Mouse (Mus musculus) heart, postnatal 0 days (tissue): ENCODE measurements around the gene Spata9. TPM values are rescaled to one million over a fixed set of nuclear protein-coding genes. Genes with fewer than 3 reads are reported as not detected.
A peak's percentile ranks its signal among the peaks of the same experiment; 100 is the strongest.

Experiments
- ATAC-seq: fragments of 200-750 bp; cut with Nextera tagmentation; 2 replicates; pipeline ENCODE4 v1.8.0; 2017; ENCODE audit warnings: low read depth, moderate number of reproducible peaks, moderate library complexity; ENCODE audit not compliant: insufficient read depth
- DNase-seq: peaks from one replicate; pipeline ENCODE4 v3.0.0-alpha.2; 2016; ENCODE audit warnings: low spot score
- H3K27ac ChIP-seq: fragments of 300-500 bp; sonication (generic); 2 replicates; pipeline ENCODE4 v1.5.1; 2014; ENCODE audit warnings: low read depth, mild to moderate bottlenecking
- H3K27me3 ChIP-seq: fragments of 300-500 bp; sonication (generic); 2 replicates; pipeline ENCODE4 v1.6.1; 2014; ENCODE audit warnings: low read length, mixed read lengths; ENCODE audit not compliant: control insufficient read depth, insufficient read depth
- H3K36me3 ChIP-seq: fragments of 300-500 bp; sonication (generic); replicated peaks from 2 replicates; pipeline ENCODE4 v1.6.1; 2014; ENCODE audit warnings: low read length, mixed read lengths; ENCODE audit not compliant: control insufficient read depth, insufficient read depth
- H3K4me1 ChIP-seq: fragments of 300-500 bp; sonication (generic); 2 replicates; pipeline ENCODE4 v1.6.1; 2014; ENCODE audit warnings: antibody characterized with exemption; ENCODE audit not compliant: control insufficient read depth, insufficient read depth
- H3K4me2 ChIP-seq: fragments of 300-500 bp; sonication (generic); 2 replicates; pipeline ENCODE4 v1.6.1; 2014; ENCODE audit warnings: low read depth, mild to moderate bottlenecking, low read length, moderate library complexity
- H3K4me3 ChIP-seq: fragments of 300-500 bp; sonication (generic); 2 replicates; pipeline ENCODE4 v1.5.1; 2014; ENCODE audit warnings: low read depth, low read length
- H3K9ac ChIP-seq: fragments of 300-500 bp; sonication (generic); replicated peaks from 2 replicates; pipeline ENCODE4 v1.6.1; 2014; ENCODE audit warnings: low read depth, low read length, mixed read lengths
- H3K9me3 ChIP-seq: fragments of 300-500 bp; sonication (generic); replicated peaks from 2 replicates; pipeline ENCODE4 v1.6.1; 2016; ENCODE audit warnings: low read length; ENCODE audit not compliant: control insufficient read depth
- CTCF ChIP-seq: IDR thresholded peaks from 2 replicates; pipeline ENCODE4 v1.5.1; 2016; ENCODE audit warnings: antibody characterized with exemption, control low read depth, low read depth
- EP300 ChIP-seq: IDR thresholded peaks from 2 replicates; pipeline ENCODE4 v1.6.1; 2016; ENCODE audit warnings: antibody characterized with exemption, low read depth
- WGBS: fragments of 180-500 bp; shearing (Covaris S2); extraction: QIAGEN DNeasy Blood & Tissue Kit; methylation state at CpG from one replicate; pipeline ENCODE4 v1.1.7; 2014; 5-methylcytosine and 5-hydroxymethylcytosine counted together
- polyA plus RNA-seq: library from polyadenylated mRNA; unstranded; fragments of >200 nt; fragmentation: Nextera tagmentation; extraction: Ambion mirVana; gene quantifications from 2 replicates; pipeline ENCODE4 v1.2.1, GENCODE M21; 2015
- total RNA-seq: library from RNA; depleted of rRNA; stranded (reverse); fragments of >200 nt; gene quantifications from 2 replicates; pipeline ENCODE4 v1.2.3, GENCODE M21; 2014; ENCODE audit warnings: low replicate concordance

Gene Spata9
- total and polyA plus RNA-seq, 2 experiments from 2014 or later, result 0.52 TPM; not detected in 1

DNA sequence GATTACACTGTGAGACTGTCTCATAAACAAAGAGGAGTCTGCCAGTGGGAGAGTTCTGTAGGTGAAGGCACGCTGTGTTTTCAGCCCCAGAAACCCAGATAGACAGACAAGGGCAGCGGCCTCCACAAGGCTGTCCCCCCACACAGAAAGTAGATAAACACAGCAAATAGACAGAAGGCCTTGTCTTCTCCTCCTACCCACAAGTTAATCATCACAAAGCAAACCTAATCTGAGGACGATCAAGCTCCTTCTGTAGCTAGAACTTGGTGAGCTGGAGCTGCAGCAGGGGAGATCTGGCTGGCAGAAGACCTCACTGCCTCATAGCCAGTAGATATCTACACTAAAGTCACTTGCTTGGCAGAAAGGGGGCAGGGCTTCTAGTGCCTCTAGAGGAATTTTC, 36.3 kb downstream of the Spata9 start:
- DNase-seq (no peak), ATAC-seq (no peak)
- H3K9me3 ChIP-seq, result no peaks in the 10 kb centered on the region
- no peaks in the 10 kb centered on the region for H3K27me3 ChIP-seq
- no peak overlapping the region for H3K4me2 ChIP-seq
- no peak overlapping the region for H3K9ac ChIP-seq
- no peaks in the 10 kb centered on the region for H3K4me1 ChIP-seq
- no peak for TF ChIP-seq EP300
- no peak for TF ChIP-seq CTCF
- no peak overlapping the region for H3K4me3 ChIP-seq
- H3K27ac ChIP-seq, result no peak overlapping the region
- H3K36me3 ChIP-seq, result 0 out of 2 replicates have a peak, but pooled peaks cover 8% of the 10 kb centered on the region
- 79% methylated on average over 3 of the region's 3 CpGs for WGBS

DNA sequence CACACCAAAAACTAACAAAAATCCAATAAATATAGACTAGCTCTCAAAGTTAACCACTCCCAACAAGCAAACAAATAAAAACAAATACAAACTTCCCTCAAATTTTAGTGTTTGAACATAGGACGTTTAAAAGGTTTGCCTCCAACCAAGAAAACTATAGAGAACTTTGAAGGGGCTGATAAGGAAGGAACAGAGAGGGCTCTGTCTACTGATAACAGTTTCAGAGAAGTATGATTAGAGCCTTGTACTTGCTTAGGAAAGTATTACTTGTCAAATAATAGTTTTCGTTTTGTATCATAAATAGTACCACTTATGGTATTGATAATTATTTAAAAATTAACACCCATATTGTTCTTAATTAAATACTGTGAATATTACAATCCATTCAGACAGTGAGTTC, 47.6 kb downstream of the Spata9 start:
- no peak for TF ChIP-seq CTCF
- no peak for TF ChIP-seq EP300
- Histone ChIP-seq H3K9me3 (no peaks in the 10 kb centered on the region), H3K4me1 (0 out of 2 replicates have a peak, but pooled peaks cover 3% of the 10 kb centered on the region), H3K4me3 (no peak overlapping the region), H3K27me3 (no peaks in the 10 kb centered on the region), H3K9ac (no peak overlapping the region), H3K36me3 (no peaks in the 10 kb centered on the region), H3K4me2 (no peak overlapping the region), H3K27ac (no peak overlapping the region)
- ATAC-seq (no peak), DNase-seq (no peak)
- 45% methylated on average over 2 of the region's 2 CpGs for WGBS

DNA sequence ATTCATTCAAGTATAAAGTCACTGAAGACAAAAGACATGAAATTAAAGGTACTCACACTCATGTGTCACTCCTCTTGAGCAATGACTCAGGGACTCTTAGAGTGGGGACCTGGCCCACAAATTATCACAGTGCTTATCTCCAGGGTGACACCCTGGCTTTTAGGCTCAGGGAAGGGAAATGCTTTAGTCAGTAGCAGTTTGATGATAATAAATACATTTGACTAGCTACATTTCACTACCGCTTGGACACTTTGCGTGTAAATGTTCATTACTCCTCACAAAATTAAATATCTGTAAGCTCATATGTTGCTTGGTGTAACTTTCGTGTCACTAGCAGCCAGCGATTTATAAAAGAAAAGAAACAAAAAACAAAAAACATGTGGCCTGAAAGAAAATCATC, 50.5 kb downstream of the Spata9 start:
- Histone ChIP-seq H3K9me3 (no peaks in the 10 kb centered on the region), H3K4me2 (peak overlapping the region; percentile 60), H3K9ac (peak overlapping the region; percentile 94), H3K4me1 (0 out of 2 replicates have a peak, but pooled peaks cover 3% of the 10 kb centered on the region), H3K27me3 (no peaks in the 10 kb centered on the region), H3K27ac (peak overlapping the region; percentile 98), H3K4me3 (peak overlapping the region; percentile 75), H3K36me3 (no peaks in the 10 kb centered on the region)
- DNase-seq (peak; percentile 10), ATAC-seq (no peak)
- WGBS, result 56% methylated on average over 4 of the region's 4 CpGs
- TF ChIP-seq CTCF, result no peak
- TF ChIP-seq EP300, result no peak

DNA sequence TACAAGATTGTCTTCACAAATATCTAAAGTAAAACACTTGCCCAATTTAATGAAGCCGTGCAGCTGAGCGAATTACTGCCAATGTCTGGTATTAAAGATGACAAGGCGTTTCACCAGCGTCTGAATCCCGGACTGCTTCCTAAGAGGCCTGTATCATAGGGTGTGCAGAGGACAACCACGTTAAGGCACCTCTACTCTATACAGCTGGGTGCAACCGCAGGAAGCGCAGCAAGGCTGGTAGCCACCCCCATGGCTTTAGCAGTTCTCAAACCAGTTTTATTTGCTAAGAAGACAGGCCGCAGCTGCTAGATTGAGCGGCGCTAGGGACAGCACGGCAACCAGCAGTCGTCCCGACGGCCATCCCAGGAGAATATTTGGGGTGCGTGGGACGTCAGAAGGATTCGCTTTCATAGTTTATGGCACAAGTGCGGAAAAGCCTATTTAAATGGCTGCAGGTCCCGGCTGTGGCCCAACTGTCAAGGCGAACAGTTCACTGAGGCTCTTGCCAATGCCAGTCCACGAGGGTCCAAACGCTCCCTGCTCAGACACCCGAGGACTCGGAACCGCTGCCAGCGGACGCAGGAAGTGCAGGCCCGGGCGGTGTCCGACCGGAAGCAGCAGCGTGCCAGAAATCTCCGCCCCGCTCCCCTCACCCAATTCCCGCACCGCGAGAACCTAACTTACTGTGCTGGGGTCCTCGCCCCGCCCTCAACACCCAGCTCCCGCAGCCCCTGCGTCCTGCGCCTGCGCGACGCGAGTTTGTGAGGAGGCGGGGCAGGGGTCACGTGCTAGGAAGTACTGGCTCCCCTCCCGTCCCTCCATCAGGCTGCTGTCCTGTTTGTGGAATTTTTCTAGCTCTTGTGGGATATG, 51.3 kb downstream of the Spata9 start, which contains the start of gene Rfesd:
Rfesd (minus strand) TSS at position 746 of the 870 bp plus-strand sequence.
- H3K27ac ChIP-seq, result peak within 1 kb of the TSS; percentile 98
- WGBS, result 1% methylated on average over 50 of the region's 50 CpGs
- H3K4me2 ChIP-seq, result peak within 1 kb of the TSS; percentile 60
- ATAC-seq (peak; percentile 100), DNase-seq (peak; percentile 99)
- peak within 1 kb of the TSS; percentile 94 for H3K9ac ChIP-seq
- H3K4me1 ChIP-seq, result 0 out of 2 replicates have a peak, but pooled peaks cover 3% of the 10 kb centered on the region
- H3K9me3 ChIP-seq, result no peaks in the 10 kb centered on the region
- H3K4me3 ChIP-seq, result peak within 1 kb of the TSS; percentile 75
- TF ChIP-seq CTCF, result no peak
- TF ChIP-seq EP300, result peak; percentile 90
- H3K27me3 ChIP-seq, result no peaks in the 10 kb centered on the region
- no peaks in the 10 kb centered on the region for H3K36me3 ChIP-seq

DNA sequence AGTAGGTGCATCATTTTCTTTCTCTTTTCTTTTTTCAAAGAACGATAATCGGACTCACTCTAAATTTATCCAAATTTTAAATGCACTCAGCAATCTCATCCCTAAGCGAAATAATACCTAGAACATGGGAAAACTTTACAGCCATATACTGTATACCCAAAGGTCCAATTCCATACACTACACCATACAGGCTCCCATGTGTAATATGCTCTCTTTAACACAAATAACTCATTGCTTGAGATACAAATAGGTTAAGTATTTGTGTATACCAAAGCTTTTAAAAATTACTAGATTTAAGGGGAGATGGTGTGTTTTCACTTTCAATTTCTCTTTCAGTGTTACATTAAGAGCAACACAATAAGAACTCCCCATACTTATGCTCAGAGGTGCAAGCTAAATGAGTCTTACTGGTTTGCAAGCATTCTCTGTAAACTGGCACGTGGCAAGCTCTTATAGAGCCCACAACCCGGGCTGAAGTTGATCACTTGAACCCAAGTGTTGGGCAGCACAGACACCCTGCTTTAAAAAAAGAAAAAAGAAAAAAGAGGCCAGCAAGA, 52.0 kb downstream of the Spata9 start:
- Histone ChIP-seq H3K27ac (peak overlapping the region; percentile 50), H3K9me3 (no peaks in the 10 kb centered on the region), H3K4me3 (peak overlapping the region; percentile 75), H3K36me3 (no peaks in the 10 kb centered on the region), H3K27me3 (no peaks in the 10 kb centered on the region), H3K9ac (no peak overlapping the region), H3K4me1 (0 out of 2 replicates have a peak, but pooled peaks cover 3% of the 10 kb centered on the region), H3K4me2 (peak overlapping the region; percentile 60)
- TF ChIP-seq CTCF, result no peak
- no peak for TF ChIP-seq EP300
- DNase-seq, result no peak
- peak; percentile 7; the same call in 1 of the 2 replicates for ATAC-seq
- 45% methylated on average over 5 of the region's 5 CpGs for WGBS
